Mouse (Mus musculus): ENCODE results near the gene Gm19668. TPM values are rescaled to one million over a fixed set of nuclear protein-coding genes. Genes with fewer than 3 reads are reported as not detected.

Gene Gm19668
- not detected for total RNA-seq (2023)

DNA sequence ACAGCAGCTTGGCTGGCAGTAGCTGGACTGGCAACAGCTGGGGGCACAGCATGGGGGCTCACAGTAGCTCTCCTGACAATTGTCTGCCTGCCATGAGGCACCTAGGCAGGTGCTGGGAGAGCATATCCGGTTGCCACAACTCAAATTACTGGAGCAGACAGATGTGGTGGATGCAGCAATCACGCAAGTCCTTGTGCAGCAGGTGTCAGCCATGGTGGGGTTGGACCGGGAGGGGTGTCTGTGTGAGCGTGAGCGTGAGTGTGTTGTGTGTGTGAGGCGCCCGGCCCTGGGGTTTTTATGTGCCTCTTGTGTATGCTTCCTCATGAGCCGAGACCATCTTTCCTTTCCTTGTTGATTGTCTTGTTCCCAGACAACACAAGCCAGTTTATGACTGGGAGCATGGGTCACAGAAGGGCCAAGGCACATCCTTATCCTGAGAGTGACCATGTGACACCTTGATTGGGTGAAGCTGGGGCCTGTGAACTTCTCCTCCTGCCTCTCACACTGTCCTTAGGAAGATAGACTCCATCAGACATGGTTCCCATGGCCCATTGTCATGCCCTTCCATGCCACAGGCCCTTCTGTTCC lies at the start of gene Gm19668:
Gene Gm19668 (minus strand): TSS at position 213 of the 588 bp plus-strand sequence.

DNA sequence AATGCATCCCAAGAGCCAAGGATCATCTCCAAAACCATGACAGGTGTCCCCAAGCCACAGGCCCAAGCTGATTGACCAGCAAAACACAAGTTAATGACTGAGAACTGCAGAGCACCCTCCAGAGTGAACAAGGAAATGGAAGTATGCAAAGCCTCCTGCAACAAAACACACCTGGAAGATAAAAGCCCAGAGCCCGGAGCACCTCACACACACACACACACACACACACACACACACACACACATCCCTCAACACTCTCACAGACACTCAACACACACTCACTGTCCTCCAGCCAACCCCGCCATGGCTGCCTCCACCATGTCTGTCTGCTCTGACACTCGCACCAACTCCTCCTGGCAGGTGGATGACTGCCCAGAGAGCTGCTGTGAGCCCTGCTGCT lies 47.6 kb upstream of the Gm19668 start, which contains the start of gene Gm36176:
Gene Gm36176 (plus strand): TSS at position 301 of the 400 bp plus-strand sequence.

DNA sequence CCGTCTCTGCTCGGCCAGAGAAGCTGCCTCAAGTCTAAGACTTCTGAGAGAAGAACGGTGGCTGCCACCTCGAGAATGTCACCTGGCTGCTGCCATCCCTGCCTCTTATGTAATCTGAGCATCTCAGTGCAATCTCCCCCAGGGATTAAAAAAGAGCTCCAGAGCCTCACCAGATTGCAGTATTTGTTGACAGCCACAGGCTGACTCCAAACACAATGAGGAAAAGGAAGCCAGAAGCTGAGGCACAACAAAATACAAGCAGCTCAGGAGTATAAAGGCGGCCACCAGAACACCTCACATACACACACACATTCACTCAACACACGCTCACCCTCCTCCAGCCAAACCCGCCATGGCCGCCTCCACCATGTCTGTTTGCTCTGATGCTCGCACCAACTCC lies 36.7 kb upstream of the Gm19668 start, which contains the start of gene Krtap10-10:
Gene Krtap10-10 (plus strand): TSS at position 301 of the 400 bp plus-strand sequence.

DNA sequence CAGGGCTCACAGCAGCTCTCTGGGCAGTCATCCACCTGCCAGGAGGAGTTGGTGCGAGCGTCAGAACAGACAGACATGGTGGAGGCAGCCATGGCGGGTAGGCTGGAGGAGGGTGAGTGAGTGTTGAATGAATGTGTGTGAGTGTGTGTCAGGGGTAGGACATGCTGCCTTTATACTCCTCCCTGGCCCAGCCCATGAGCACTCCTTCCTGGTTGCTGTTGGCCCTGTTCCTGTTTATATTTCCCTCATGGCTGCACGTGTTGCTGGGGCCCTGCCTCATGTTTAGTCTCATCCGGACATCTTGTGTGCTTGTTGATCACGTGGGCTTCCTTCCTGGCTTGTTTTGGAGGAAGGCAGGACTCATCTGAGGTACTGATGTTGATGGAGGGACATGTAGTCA lies 28.0 kb upstream of the Gm19668 start, which contains the start of gene Krtap10-4:
Gene Krtap10-4 (minus strand): TSS at position 145 of the 400 bp plus-strand sequence.

DNA sequence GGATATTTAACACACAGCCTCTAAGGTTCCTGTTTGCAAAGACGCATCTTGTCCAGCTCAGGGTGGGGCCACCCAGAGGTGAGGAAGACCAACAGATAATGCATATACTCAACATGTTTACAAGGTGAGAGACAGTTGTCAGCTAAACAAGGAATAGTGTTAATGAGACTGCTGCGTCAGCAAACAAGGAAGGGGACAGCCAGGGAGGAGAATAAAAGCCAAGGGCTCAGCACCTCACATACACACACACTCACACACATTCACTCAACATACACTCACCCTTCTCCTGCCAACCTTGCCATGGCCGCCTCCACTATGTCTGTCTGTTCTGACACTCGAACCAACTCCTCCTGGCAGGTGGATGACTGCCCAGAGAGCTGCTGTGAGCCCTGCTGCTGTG lies 15.4 kb upstream of the Gm19668 start, which contains the start of gene Gm2696:
Gene Gm2696 (plus strand): TSS at position 301 of the 400 bp plus-strand sequence.

DNA sequence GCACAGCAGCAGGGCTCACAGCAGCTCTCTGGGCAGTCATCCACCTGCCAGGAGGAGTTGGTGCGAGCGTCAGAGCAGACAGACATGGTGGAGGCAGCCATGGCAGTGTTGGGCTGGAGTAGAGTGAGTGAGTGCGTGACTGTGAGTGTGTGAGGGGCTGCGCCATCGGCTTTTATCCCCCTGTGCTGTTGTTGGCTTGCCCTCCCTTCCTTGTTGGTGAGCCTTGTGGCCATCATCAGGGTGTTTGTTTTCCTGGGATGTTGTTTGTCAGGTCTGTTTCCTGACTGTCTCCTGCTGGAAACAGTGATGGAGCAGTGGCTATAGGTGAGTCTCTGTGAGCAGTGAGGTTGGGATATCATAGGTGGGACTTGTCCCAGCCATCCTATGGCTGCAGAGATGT lies 12.8 kb upstream of the Gm19668 start, which contains the start of gene Gm9507:
Gene Gm9507 (minus strand): TSS at position 101 of the 400 bp plus-strand sequence.

DNA sequence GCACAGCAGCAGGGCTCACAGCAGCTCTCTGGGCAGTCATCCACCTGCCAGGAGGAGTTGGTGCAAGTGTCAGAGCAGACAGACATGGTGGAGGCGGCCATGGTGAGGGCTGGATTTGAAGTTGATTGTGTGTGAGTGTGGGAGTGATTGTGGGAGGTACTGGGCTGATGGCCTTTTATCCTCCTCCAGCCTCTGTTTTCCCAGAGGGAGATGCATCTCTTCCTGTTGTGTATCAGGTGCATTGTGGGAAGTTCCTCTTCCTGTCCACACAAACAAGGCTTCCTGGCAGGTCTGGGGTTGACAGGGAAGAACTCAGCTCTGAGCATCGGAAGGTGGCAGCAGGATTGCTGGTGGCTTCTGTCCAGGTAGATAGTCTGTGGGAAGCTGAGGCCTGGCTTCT lies 4.0 kb downstream of the Gm19668 start, which contains the start of gene Gm9639:
Gene Gm9639 (minus strand): TSS at position 101 of the 400 bp plus-strand sequence.

DNA sequence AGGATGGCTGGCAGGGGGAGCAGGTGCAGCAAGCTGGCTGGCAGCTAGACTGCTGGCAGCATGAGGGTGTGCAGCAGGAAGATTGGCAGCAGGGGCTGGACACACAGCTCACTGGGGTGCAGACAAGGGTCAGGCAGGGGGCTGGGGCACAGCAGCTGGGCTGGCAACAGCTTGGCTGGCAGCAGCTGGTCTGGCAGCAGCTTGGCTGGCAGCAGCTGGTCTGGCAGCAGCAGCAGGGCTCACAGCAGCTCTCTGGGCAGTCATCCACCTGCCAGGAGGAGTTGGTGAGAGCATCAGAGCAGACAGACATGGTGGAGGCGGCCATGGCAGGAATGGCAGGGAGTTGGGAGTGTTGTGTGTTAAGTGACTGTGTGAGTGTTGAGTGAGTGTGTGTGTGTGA lies 11.1 kb downstream of the Gm19668 start, which contains the start of gene Gm7137:
Gene Gm7137 (minus strand): TSS at position 325 of the 400 bp plus-strand sequence.

DNA sequence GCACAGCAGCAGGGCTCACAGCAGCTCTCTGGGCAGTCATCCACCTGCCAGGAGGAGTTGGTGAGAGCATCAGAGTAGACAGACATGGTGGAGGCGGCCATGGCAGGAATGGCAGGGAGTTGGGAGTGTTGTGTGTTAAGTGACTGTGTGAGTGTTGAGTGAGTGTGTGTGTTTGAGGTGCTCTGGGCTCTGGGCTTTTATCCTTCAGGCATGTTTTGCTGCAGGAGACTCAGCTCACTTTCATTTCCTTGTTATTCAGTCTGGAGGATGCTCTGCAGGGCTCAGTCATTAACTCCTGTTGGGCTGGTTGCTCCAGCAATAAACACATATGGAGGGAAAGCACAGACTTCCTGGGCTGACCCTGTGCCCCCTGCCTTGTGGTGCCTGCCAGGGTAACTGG lies 16.5 kb downstream of the Gm19668 start, which contains the start of gene Gm3250:
Gene Gm3250 (minus strand): TSS at position 101 of the 400 bp plus-strand sequence.

DNA sequence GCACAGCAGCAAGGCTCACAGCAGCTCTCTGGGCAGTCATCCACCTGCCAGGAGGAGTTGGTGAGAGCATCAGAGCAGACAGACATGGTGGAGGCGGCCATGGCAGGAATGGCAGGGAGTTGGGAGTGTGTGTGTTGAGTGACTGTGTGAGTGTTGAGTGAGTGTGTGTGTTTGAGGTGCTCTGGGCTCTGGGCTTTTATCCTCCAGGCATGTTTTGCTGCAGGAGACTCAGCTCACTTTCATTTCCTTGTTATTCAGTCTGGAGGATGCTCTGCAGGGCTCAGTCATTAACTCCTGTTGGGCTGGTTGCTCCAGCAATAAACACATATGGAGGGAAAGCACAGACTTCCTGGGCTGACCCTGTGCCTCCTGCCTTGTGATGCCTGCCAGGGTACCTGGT lies 22.1 kb downstream of the Gm19668 start, which contains the start of gene Gm7138:
Gene Gm7138 (minus strand): TSS at position 101 of the 400 bp plus-strand sequence.

DNA sequence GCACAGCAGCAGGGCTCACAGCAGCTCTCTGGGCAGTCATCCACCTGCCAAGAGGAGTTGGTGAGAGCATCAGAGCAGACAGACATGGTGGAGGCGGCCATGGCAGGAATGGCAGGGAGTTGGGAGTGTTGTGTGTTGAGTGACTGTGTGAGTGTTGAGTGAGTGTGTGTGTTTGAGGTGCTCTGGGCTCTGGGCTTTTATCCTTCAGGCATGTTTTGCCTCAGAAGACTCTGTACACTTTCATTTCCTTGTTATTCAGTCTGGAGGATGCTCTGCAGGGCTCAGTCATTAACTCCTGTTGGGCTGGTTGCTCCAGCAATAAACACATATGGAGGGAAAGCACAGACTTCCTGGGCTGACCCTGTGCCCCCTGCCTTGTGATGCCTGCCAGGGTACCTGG lies 27.7 kb downstream of the Gm19668 start, which contains the start of gene Gm3238:
Gene Gm3238 (minus strand): TSS at position 101 of the 400 bp plus-strand sequence.

DNA sequence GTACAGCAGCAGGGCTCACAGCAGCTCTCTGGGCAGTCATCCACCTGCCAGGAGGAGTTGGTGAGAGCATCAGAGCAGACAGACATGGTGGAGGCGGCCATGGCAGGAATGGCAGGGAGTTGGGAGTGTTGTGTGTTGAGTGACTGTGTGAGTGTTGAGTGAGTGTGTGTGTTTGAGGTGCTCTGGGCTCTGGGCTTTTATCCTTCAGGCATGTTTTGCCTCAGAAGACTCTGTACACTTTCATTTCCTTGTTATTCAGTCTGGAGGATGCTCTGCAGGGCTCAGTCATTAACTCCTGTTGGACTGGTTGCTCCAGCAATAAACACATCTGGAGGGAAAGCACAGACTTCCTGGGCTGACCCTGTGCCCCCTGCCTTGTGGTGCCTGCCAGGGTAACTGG lies 39.4 kb downstream of the Gm19668 start, which contains the start of gene Gm3233:
Gene Gm3233 (minus strand): TSS at position 101 of the 400 bp plus-strand sequence.

DNA sequence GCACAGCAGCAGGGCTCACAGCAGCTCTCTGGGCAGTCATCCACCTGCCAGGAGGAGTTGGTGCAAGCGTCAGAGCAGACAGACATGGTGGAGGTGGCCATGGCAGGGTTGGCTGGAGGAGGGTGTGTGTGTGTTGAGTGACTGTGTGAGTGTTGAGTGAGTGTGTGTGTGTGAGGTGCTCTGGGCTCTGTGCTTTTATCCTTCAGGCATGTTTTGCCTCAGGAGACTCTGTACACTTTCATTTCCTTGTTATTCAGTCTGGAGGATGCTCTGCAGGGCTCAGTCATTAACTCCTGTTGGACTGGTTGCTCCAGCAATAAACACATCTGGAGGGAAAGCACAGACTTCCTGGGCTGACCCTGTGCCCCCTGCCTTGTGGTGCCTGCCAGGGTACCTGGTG lies 47.7 kb downstream of the Gm19668 start, which contains the start of gene Gm9736:
Gene Gm9736 (minus strand): TSS at position 101 of the 400 bp plus-strand sequence.

Other genes starting within 250 kb of the Gm19668 start
- 100 to 1,000 TPM; 113 to 127 TPM for gene Pttg1ip, start 217.4 kb downstream of the Gm19668 start, total RNA-seq (2023)
- 10 to 100 TPM; 76.0 to 76.6 TPM for gene Sumo3, start 193.0 kb downstream of the Gm19668 start, total RNA-seq (2023)
- gene Gm49325, start 192.9 kb downstream of the Gm19668 start, total RNA-seq (2023): 10 to 100 TPM in 1 of 2 experiments, 1 to 10 TPM in 1; 3.3 to 11.9 TPM
- 10 to 100 TPM; 43.6 to 54.7 TPM for gene Ube2g2, start 176.9 kb downstream of the Gm19668 start, total RNA-seq (2023)
- gene Tspear, start 112.6 kb downstream of the Gm19668 start, total RNA-seq (2023): not detected
- gene Gm19402, start 108.4 kb downstream of the Gm19668 start, total RNA-seq (2023): not detected
- gene Gm9508, start 101.9 kb downstream of the Gm19668 start, total RNA-seq (2023): not detected
- gene Gm10272, start 92.5 kb downstream of the Gm19668 start, total RNA-seq (2023): not detected
- not detected for gene Gm10024, start 87.7 kb downstream of the Gm19668 start, total RNA-seq (2023)
- gene Gm10142, start 83.3 kb downstream of the Gm19668 start, total RNA-seq (2023): not detected
- gene Krtap12-1, start 78.5 kb downstream of the Gm19668 start, total RNA-seq (2023): not detected
- not detected for gene Gm10100, start 72.6 kb downstream of the Gm19668 start, total RNA-seq (2023)
- gene Gm18596, start 56.5 kb downstream of the Gm19668 start, total RNA-seq (2023): not detected
- not detected for gene Gm9736, start 47.8 kb downstream of the Gm19668 start, total RNA-seq (2023)
- gene Gm3233, start 39.5 kb downstream of the Gm19668 start, total RNA-seq (2023): not detected
- gene Gm3238, start 27.8 kb downstream of the Gm19668 start, total RNA-seq (2023): not detected
- not detected for gene Gm7138, start 22.2 kb downstream of the Gm19668 start, total RNA-seq (2023)
- gene Gm3250, start 16.6 kb downstream of the Gm19668 start, total RNA-seq (2023): not detected
- gene Gm7137, start 10.9 kb downstream of the Gm19668 start, total RNA-seq (2023): not detected
- gene Gm9639, start 4.1 kb downstream of the Gm19668 start, total RNA-seq (2023): not detected
- gene Gm9507, start 12.7 kb upstream of the Gm19668 start, total RNA-seq (2023): not detected
- gene Gm2696, start 15.5 kb upstream of the Gm19668 start, total RNA-seq (2023): not detected
- not detected for gene Krtap10-4, start 28.0 kb upstream of the Gm19668 start, total RNA-seq (2023)
- gene Krtap10-10, start 36.8 kb upstream of the Gm19668 start, total RNA-seq (2023): not detected
- gene Gm36176, start 47.7 kb upstream of the Gm19668 start, total RNA-seq (2023): not detected
- gene Gm10318, start 53.7 kb upstream of the Gm19668 start, total RNA-seq (2023): not detected
- gene Gm3285, start 62.8 kb upstream of the Gm19668 start, total RNA-seq (2023): not detected
- gene Lrrc3, start 103.4 kb upstream of the Gm19668 start, total RNA-seq (2023): under 1 TPM; 0.10 to 0.15 TPM
- 100 to 1,000 TPM; 148 to 152 TPM for gene Trpm2, start 171.4 kb upstream of the Gm19668 start, total RNA-seq (2023)
- gene 1810043G02Rik, start 179.4 kb upstream of the Gm19668 start, total RNA-seq (2023): 10 to 100 TPM; 10.7 to 12.6 TPM
- gene Pfkl, start 210.9 kb upstream of the Gm19668 start, total RNA-seq (2023): 10 to 100 TPM; 60.3 to 88.1 TPM
- gene Dnmt3l, start 242.8 kb upstream of the Gm19668 start, total RNA-seq (2023): not detected
- gene Aire, start 244.5 kb upstream of the Gm19668 start, total RNA-seq (2023): not detected

Data from monocyte, adult 59 days (primary cell).